Mouse (Mus musculus): Measurements from ENCODE around the gene Gm49510.
"Not testable (repeated sequence)": the region's sequence is repeated elsewhere in the genome, so short reads cannot be mapped to it uniquely, and the experiment has no call there.

Gene Gm49510

DNA sequence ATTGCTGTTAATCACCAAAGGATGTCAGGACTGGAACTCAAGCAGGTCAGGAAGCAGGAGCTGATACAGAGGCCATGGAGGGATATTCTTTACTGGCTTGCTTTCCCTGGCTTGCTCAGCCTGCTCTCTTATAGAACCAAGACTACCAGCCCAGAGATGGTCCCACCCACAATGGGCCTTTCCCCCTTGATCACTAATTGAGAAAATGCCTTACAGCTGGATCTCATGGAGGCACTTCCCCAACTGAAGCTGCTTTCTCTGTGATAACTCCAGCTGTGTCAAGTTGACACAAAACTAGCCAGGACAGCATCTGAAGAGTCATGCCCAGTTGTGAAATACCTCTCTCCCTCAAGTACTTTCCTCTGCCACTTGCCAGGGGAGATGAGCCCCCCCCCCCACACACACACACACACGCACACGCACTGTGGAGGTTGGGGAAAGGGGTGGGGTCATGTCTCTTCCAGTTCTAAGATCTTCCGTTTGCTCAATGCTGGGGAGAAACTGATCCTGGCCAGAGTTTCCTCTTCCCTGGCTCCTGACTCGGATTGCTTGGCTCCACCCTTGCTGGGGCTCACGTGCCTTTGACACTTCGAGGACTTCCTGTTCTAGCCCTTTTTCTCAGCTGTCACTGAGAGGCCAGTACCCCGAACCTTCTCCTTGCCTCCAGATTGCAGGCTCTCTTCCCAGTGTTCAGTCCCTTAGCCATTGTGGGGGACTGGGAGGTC lies 20.5 kb upstream of the Gm49510 start:
- not testable (repeated sequence) for DNase-seq (ENCODE audit: low read depth)

DNA sequence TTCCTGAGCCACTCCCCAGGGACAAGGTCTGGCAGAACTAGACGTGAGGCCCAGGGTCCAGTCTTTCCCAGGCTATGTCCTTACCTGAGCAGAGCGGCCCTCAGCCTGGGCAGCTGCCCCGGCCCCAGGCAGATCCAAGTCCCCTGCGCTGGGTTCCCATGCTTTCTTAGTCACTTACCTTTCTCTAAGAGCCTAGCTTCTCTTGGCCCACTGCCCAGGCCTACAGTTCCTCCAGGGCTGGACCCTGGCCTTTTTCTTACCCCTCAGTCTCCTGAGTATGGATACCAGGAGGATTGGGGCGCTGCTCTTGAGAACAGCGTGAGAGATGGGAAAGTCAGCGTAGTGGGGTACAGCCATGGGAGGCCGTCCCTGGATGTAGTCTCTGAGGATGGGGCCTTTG lies 19.0 kb upstream of the Gm49510 start:
- no peak for DNase-seq (ENCODE audit: low read depth)

GRCm38 (mm10) chr15:78881828-78882227 lies 17.6 kb upstream of the Gm49510 start:
- DNase-seq (ENCODE audit: low read depth), result no peak

DNA sequence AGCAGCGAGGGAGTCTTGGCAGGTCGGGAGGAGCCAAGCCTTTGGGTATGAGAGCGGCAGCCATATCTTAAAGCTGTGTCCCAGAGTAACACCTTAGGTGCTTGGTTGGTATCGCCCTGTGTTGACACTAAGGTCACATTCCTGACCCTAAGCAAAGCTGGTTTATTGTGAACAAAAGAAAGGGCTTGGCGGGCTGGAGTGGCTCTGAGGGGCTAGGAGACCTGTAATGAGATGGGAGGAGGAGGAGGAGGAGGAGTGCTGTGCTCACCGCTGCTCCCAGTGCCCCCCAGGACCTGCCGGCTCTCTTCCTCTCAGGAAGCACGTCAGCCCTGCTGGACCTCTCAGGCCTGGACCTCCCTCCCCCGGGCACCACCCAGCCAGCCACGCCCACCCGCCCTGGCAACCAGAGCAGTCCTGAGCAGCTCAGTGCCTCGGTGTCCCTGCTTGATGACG lies 10.0 kb upstream of the Gm49510 start:
- no peak for DNase-seq (ENCODE audit: low read depth)

- DNase-seq (ENCODE audit: low read depth), result no peak
Observed at GRCm38 (mm10) chr15:78892440-78892839, 7.0 kb upstream of the Gm49510 start.

DNA sequence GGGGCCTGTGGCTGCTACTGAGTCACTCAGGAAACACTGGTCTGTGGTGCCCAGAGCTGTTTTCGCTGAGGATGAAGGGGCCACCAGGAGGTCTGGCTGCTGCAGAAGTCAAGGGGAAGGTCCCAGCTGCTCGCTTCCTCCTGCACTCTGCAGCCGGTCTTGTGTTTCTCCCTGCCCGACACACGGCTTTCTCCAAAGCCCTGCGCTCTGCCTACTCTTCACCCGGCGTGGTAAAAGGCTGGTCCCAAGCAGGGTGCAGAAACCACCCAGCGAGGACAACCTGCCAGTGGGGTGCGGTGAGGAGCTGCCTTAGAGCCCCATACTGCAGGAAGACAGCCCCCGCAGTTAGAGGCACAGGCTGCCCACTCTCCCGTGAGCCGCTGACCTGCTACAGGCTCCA lies 4.7 kb upstream of the Gm49510 start:
- DNase-seq (ENCODE audit: low read depth), result no peak

- DNase-seq (ENCODE audit: low read depth), result no peak
Observed at GRCm38 (mm10) chr15:78895741-78896140, 3.7 kb upstream of the Gm49510 start.

- no peak for DNase-seq (ENCODE audit: low read depth)
Observed at GRCm38 (mm10) chr15:78896149-78896548, 3.3 kb upstream of the Gm49510 start.

GRCm38 (mm10) chr15:78897488-78897887 lies 2.0 kb upstream of the Gm49510 start:
- no peak for DNase-seq (ENCODE audit: low read depth)

GRCm38 (mm10) chr15:78898507-78899001 lies 913 bp upstream of the Gm49510 start:
- no peak for DNase-seq (ENCODE audit: low read depth)

DNA sequence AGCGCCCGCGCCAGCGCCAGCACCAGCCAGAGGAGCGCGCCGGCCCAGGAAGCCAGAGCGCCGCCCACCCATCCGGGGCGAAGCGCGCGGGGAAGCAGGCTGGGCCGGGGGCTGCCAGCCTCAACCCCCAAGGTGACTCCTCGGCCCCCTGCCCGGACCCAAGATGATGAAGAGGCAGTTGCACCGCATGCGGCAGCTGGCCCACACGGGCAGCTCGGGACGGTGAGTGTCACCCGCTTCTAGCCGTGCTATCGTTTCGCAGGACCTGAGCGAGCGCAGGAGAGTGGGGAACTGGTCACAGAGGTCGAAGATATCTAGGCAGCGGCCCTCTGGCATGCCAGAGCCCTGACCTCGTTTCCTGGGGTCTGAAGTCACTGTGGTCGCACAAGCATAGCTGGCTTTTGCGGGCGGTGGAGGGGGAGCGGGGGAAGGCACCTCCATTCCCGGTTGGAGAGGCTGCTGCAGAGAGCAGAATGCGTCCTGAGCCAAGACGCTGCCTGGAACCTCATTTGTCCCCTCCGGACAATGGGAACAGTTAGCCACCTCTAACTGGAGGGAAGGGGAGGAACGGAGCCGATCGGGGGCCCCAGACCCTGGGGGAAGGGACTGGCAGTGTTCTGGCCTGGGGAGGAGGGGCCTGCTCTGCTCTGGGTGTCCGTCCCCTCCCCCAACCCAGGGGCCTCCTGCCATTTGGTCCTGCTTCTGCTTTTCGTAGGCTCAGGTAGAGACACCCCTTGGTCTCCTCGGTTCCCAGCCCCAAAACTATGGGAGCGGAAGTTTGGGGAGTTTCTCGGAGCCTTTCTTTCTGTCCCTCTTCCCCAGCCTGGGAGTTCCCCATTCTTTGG lies 495 bp downstream of the Gm49510 start, which contains the start of gene Sh3bp1:
TSS of gene Sh3bp1 (plus strand) at position 29 of the 845 bp plus-strand sequence.
- DNase-seq (ENCODE audit: low read depth), result no peak

GRCm38 (mm10) chr15:78900585-78901421 lies 1.3 kb downstream of the Gm49510 start:
- no peak for DNase-seq (ENCODE audit: low read depth)

DNA sequence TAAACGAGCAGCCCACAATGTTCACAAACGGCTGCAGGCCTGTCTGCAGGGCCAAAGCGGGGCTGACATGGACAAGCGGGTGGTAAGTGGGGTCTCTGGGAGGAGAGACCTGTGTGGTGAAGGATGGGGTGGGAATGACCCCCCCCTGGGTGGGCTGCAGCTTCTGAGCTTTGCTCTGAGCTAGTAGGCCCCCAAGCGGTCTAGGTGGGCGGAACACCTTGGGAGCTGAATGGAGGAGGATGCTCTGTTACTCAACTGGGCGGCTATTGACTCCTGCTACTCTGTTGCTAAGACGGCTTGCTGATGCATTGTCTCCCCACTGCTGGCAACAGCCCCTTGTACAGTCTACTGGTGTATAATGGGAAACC lies 1.9 kb downstream of the Gm49510 start:
- DNase-seq (ENCODE audit: low read depth), result no peak

DNA sequence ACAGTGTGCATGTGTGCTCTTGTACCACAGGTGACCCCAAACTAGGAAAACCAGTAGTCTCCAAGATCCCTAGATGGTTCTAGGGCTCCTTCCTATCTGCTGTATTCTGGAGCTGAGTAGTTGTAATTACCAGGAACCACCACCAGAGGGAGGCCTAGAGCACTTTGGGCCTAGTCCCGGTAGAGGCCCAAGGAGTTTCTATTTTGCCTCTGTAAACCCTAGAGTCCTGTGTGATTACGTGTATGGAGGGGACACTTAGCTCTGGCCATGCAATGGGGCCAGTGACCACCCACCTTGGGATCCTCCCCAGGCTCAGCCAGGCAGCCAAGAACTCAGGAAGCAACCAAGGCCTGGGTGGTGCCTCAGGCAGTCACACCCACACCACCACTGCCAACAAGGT lies 3.8 kb downstream of the Gm49510 start:
- DNase-seq (ENCODE audit: low read depth), result no peak

GRCm38 (mm10) chr15:78908399-78908798 lies 8.9 kb downstream of the Gm49510 start:
- DNase-seq (ENCODE audit: low read depth), result no peak

DNA sequence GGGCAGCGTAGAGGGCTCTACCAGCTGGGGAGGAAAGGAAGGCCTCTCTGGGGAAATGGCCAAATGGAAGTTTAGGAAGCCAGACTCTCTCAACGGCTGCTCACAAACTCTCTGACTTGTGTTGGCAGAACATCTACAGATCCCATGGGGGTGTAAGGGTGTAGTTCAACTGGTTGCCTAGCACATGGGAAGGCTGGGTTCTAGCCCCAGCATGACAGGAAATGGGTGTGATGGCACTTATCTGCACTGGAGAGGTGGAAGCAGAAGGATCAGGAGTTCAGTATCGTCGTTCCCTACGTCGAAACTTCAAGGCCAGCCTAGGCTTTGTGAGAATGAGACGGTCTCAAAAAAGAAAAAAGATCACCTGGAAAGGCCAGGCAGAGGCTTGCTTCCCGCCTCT lies 9.5 kb downstream of the Gm49510 start:
- DNase-seq (ENCODE audit: low read depth), result no peak

- DNase-seq (ENCODE audit: low read depth), result no peak
Observed at GRCm38 (mm10) chr15:78912040-78912439, 12.6 kb downstream of the Gm49510 start.

DNA sequence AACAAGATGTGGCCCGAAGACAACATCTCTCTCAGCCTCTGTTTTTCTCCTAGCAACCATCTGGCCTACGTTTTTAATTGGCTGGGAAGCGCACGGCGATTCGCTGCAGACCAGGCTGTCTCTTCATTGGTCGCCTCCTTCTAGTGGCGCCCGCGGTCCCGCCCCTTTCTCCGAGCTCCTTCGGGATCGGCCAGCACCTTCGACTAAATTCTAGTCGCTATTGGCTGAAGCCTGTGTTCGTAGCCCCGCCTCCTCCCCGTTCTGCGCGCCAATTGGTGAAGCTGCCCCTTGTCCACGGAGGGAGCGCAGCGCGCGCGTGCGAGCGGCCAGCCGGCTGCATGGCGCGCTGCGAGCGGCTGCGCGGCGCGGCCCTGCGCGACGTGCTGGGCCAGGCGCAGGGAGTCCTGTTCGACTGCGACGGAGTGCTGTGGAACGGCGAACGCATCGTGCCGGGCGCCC lies 14.2 kb downstream of the Gm49510 start, which contains the start of gene Pdxp:
TSS of gene Pdxp (plus strand) at position 288 of the 459 bp plus-strand sequence.
- peak; percentile 95 for DNase-seq (ENCODE audit: low read depth)

DNA sequence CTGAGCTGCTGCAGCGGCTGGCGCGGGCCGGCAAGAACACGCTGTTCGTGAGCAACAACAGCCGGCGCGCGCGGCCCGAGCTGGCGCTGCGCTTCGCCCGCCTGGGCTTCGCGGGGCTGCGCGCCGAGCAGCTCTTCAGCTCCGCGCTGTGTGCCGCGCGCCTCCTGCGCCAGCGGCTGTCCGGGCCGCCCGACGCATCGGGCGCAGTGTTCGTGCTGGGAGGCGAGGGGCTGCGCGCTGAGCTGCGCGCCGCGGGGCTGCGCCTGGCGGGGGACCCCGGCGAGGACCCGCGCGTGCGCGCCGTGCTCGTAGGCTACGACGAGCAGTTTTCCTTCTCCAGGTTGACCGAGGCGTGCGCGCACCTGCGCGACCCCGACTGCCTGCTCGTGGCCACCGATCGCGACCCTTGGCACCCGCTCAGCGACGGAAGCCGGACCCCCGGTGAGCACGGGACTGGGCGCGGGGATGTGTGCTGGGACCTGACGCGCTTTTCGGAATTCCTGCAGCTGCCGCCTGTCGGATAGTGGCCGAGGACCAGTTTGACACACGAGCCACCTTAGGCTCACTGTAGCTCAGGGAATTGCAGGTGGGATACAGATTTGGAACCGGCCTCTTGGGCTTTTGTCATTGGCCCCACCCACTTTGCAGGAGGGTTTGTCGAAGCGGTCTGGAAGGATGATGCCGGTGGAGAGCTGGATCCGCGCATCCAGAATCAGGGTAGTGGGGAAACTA lies 14.8 kb downstream of the Gm49510 start:
- no peak for DNase-seq (ENCODE audit: low read depth)

GRCm38 (mm10) chr15:78914823-78915659 lies 15.6 kb downstream of the Gm49510 start:
- no peak for DNase-seq (ENCODE audit: low read depth)

All from fibroblast of lung, adult 2 months (primary cell).